9 mouse cellular contexts compared by ENCODE assay signal in the genomic region with DNA sequence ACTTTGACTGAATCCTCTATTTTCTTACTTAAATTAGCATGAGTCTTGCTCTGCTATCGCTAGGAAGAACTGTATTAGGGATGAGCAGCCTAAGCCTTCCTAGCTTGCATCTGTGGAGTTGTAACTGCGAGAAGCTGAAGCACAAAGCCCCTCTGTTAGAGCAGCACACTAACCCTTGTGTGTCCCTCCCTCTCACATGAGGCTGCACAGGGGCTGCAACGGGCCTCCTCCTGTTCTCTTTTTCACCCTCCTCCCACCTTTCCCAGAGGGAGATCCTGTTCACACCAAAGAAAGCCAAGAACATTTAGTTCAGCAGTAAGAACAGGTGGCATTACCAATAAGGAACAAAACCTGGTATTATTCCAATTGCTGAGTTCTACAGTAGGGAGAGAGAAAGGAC. TPM values are rescaled to one million over a fixed set of nuclear protein-coding genes. Genes with fewer than 3 reads are reported as not detected.
DNase-seq lines count a peak whose midpoint lies in the region; ATAC-seq and TF ChIP-seq lines count a peak whose summit lies in the region.
"Had no signal": no experiment of that assay in that cellular context is flagged by ENCODE, and none has a peak within 500 bp of the region (broad histone marks: within the 10 kb centered on the region; RNA-seq: fewer than 3 reads in every experiment).

No protein-coding gene starts in this region.

- ATAC-seq in liver, embryonic 12.5 days = no peak
- no peak for ATAC-seq in liver, postnatal 0 days
- ATAC-seq: lung, postnatal 0 days had no signal

- no peak for TF ChIP-seq CTCF in liver, postnatal 0 days (IDR thresholded peaks at IDR 0.05; ENCODE audit: low read depth)
- TF ChIP-seq CTCF in layer of hippocampus, adult 2 months (conservative IDR thresholded peaks at IDR 0.05) = no peak

- 67% methylated on average over 3 of the region's 3 CpGs for whole genome bisulfite sequencing in liver, embryonic 12.5 days (ENCODE audit: insufficient replicate concordance)
- WGBS in liver, postnatal 0 days (ENCODE audit: insufficient replicate concordance) = 78% methylated on average over 3 of the region's 3 CpGs

- no peak overlapping the region for H3K9ac ChIP-seq in liver, embryonic 12.5 days
- no peak overlapping the region for H3K9ac ChIP-seq in liver, postnatal 0 days (replicated peaks)

- no peak overlapping the region for H3K4me2 ChIP-seq in liver, embryonic 12.5 days
- H3K4me2 ChIP-seq in liver, postnatal 0 days (ENCODE audit: low read depth, low read length) = no peak overlapping the region

- H3K27me3 ChIP-seq in liver, embryonic 12.5 days (replicated peaks) = no peaks in the 10 kb centered on the region
- H3K27me3 ChIP-seq in liver, postnatal 0 days (ENCODE audit: insufficient read depth, low read length) = no peaks in the 10 kb centered on the region

- H3K36me3 ChIP-seq in liver, embryonic 12.5 days = no peaks in the 10 kb centered on the region
- no peaks in the 10 kb centered on the region for H3K36me3 ChIP-seq in liver, postnatal 0 days (replicated peaks; ENCODE audit: insufficient read depth, low read length)

- no peak for TF ChIP-seq EP300 in liver, postnatal 0 days (IDR thresholded peaks at IDR 0.05; ENCODE audit: low read depth)

- no peak overlapping the region for H3K4me3 ChIP-seq in liver, embryonic 12.5 days
- H3K4me3 ChIP-seq in liver, postnatal 0 days (ENCODE audit: low read depth, low read length) = no peak overlapping the region
- no peak overlapping the region for H3K4me3 ChIP-seq in layer of hippocampus, adult 2 months

- H3K4me1 ChIP-seq in liver, embryonic 12.5 days = peaks cover 49% of the 10 kb centered on the region
- H3K4me1 ChIP-seq in liver, postnatal 0 days (ENCODE audit: insufficient read depth) = peaks cover 8% of the 10 kb centered on the region; the same call in 1 of the 2 replicates

- H3K9me3 ChIP-seq in liver, embryonic 12.5 days (replicated peaks) = no peaks in the 10 kb centered on the region
- no peaks in the 10 kb centered on the region for H3K9me3 ChIP-seq in liver, postnatal 0 days (ENCODE audit: low read length)

- H3K27ac ChIP-seq in liver, embryonic 12.5 days = peak overlapping the region; percentile 0; the same call in 1 of the 2 replicates
- no peak overlapping the region for H3K27ac ChIP-seq in liver, postnatal 0 days (ENCODE audit: low read depth)
- H3K27ac ChIP-seq in layer of hippocampus, adult 2 months = peak overlapping the region; percentile 87

- DNase-seq in liver, postnatal 0 days = no peak
- DNase-seq in embryo, embryonic 11 days = peak; percentile 12
- DNase-seq in layer of hippocampus, adult 2 months (ENCODE audit: low spot score in 2 of 2) = peak; percentile 64 to 70
- peak; percentile 19 for DNase-seq in right cerebral cortex, postnatal 14 days
- no peak for DNase-seq in urinary bladder, postnatal 4 days (ENCODE audit: low spot score in 2 of 2)
- no peak for DNase-seq in adrenal gland, adult (ENCODE audit: inconsistent age in 2 of 2, low spot score in 1 of 2)
- no peak for DNase-seq in adrenal gland, postnatal 4 days (ENCODE audit: low spot score in 2 of 2)

RNA-seq across cellular contexts. Expression of a gene that starts 45.1 kb away (rescaled TPM):
- 2.2 and 2.3 TPM in 2 replicates for polyA plus RNA-seq in liver, embryonic 12.5 days (2016; fragmentation: Nextera tagmentation; extraction: Ambion mirVana)
- 0.44 and 0.58 TPM in 2 replicates for polyA plus RNA-seq in liver, postnatal 0 days (2015; fragmentation: Nextera tagmentation; extraction: Ambion mirVana)
- total RNA-seq in layer of hippocampus, adult 2 months (2021) = 10 to 100 TPM; 51.4 to 57.1 TPM
- 10 to 100 TPM; 20.0 to 20.4 TPM for total RNA-seq in adrenal gland, postnatal 4 days (2021)

RNA-seq across cellular contexts. Expression of a gene that starts 49.4 kb away (rescaled TPM):
- polyA plus RNA-seq in liver, embryonic 12.5 days (2016; fragmentation: Nextera tagmentation; extraction: Ambion mirVana) = 26.8 and 30.0 TPM in 2 replicates
- polyA plus RNA-seq in liver, postnatal 0 days (2015; fragmentation: Nextera tagmentation; extraction: Ambion mirVana) = 13.6 and 14.9 TPM in 2 replicates
- total RNA-seq in layer of hippocampus, adult 2 months (2021) = 100 to 1,000 TPM; 302 to 305 TPM
- 10 to 100 TPM; 87.7 to 95.3 TPM for total RNA-seq in adrenal gland, postnatal 4 days (2021)

Comparison
In these comparisons a context has a peak if more than half of its experiments do, and no peak if none do; other contexts are left out.
1. DNase-seq: peak in embryo, embryonic 11 days (single experiment), layer of hippocampus, adult 2 months (2 of 2) and right cerebral cortex, postnatal 14 days (single experiment); none in liver, postnatal 0 days (single experiment), urinary bladder, postnatal 4 days (0 of 2), adrenal gland, adult (0 of 2) and adrenal gland, postnatal 4 days (0 of 2).